In the genomic region with DNA sequence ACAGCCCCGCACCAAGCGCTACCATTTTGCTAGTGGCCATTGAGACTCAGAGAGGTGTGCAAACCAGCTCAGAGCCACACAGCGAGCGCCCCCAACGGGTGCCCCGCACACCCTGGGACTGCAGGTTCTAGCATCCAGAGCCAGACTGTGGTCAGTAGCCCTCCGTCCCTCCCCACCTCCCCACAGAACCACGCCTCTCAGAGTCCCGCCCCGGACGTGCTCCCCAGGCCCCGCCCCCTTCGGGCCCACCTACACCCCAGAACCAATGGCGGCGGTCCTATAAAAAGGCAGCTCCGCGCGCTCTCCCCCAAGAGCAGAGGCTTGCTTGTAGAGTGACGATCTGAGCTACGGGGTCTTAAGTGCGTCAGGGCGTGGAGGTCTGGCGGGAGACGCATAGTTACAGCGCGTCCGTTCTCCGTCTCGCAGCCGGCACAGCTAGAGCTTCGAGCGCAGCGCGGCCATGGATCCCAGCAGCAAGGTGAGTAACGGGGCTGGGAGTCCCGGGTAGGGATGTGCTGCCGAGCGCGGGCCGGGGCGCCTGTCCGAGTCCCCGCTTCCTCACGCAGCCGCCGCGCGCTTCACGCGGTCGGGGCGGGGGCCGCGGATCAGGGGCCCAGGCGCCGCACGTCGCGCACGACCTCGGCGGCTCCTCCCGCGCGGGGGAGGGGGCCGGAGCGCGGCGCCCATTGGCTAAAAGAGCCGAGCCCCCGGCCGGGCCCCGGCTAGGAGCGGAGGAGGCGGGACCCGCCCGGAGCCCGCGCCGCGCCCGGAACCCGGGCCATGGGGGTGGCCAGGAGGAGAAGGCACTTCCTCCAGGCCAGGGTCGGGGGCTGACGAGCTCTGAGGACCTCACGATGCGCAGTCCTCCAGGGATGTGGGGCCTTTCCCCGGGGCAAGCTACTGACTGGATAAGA, we compare ENCODE assay signal across 8 mouse cellular contexts. TPM values are rescaled to one million over a fixed set of nuclear protein-coding genes. Genes with fewer than 3 reads are reported as not detected.
DNase-seq lines count a peak whose midpoint lies in the region; ATAC-seq and TF ChIP-seq lines count a peak whose summit lies in the region.

Gene Slc2a1, plus strand, starts transcription at position 217 of the 914 bp plus-strand sequence.

- no peaks in the 10 kb centered on the region for H3K9me3 ChIP-seq in G1E (replicated peaks)
- no peaks in the 10 kb centered on the region for H3K9me3 ChIP-seq in hindbrain, embryonic 10.5 days
- H3K9me3 ChIP-seq in lung, postnatal 0 days (ENCODE audit: low read length): no peaks in the 10 kb centered on the region

- no peaks in the 10 kb centered on the region for H3K27me3 ChIP-seq in G1E (ENCODE audit: insufficient read depth, low read length)
- H3K27me3 ChIP-seq in hindbrain, embryonic 10.5 days (ENCODE audit: insufficient read depth, poor library complexity, severe bottlenecking): 0 out of 2 replicates have a peak, but pooled peaks cover 5% of the 10 kb centered on the region
- no peaks in the 10 kb centered on the region for H3K27me3 ChIP-seq in lung, postnatal 0 days (replicated peaks; ENCODE audit: insufficient read depth, low read length)

- TF ChIP-seq EP300 in lung, postnatal 0 days (IDR thresholded peaks at IDR 0.05): no peak

- H3K36me3 ChIP-seq in G1E (replicated peaks): peaks cover 38% of the 10 kb centered on the region
- peaks cover 29% of the 10 kb centered on the region for H3K36me3 ChIP-seq in hindbrain, embryonic 10.5 days
- no peaks in the 10 kb centered on the region for H3K36me3 ChIP-seq in lung, postnatal 0 days (ENCODE audit: insufficient read depth, low read length)

- WGBS in hindbrain, embryonic 10.5 days: under 1% methylated on average over 88 of the region's 88 CpGs
- WGBS in lung, postnatal 0 days: 3% methylated on average over 58 of the region's 88 CpGs

- TF ChIP-seq CTCF in G1E (IDR thresholded peaks at IDR 0.05; ENCODE audit: low read depth, low read length): no peak
- peak; percentile 54 for TF ChIP-seq CTCF in lung, postnatal 0 days (IDR thresholded peaks at IDR 0.05)

- H3K4me3 ChIP-seq in G1E (ENCODE audit: low read depth, low read length): peak within 1 kb of the TSS; percentile 88
- peak within 1 kb of the TSS; percentile 91 for H3K4me3 ChIP-seq in hindbrain, embryonic 10.5 days
- peak within 1 kb of the TSS; percentile 87 for H3K4me3 ChIP-seq in lung, postnatal 0 days (ENCODE audit: low read depth, low read length)

- DNase-seq in G1E (ENCODE audit: low spot score): peak; percentile 97
- DNase-seq in cerebellum, adult 11-12 months: peak; percentile 94
- peak; percentile 99 for DNase-seq in hindbrain, embryonic 10.5 days (ENCODE audit: low spot score)
- peak; percentile 94 for DNase-seq in layer of hippocampus, adult 9-11 months
- peak; percentile 96 for DNase-seq in lung, postnatal 0 days (ENCODE audit: low spot score)
- peak; percentile 88 for DNase-seq in ovary, postnatal 14 days (ENCODE audit: low spot score)
- peak; percentile 94 for DNase-seq in thymus, postnatal 14 days

- peak; percentile 93 for ATAC-seq in G1E (ENCODE audit: extremely low read depth, insufficient number of reproducible peaks, low FRiP score, poor library complexity, severe bottlenecking)
- ATAC-seq in frontal cortex, adult (ENCODE audit: low TSS enrichment): peak; percentile 74
- peak; percentile 90 for ATAC-seq in lung, postnatal 0 days

- peak within 1 kb of the TSS; percentile 84 for H3K9ac ChIP-seq in lung, postnatal 0 days (replicated peaks; ENCODE audit: low read depth)

- H3K4me2 ChIP-seq in lung, postnatal 0 days (replicated peaks; ENCODE audit: low read depth, low read length): peak within 1 kb of the TSS; percentile 79

- H3K27ac ChIP-seq in hindbrain, embryonic 10.5 days: peak within 1 kb of the TSS; percentile 99
- H3K27ac ChIP-seq in lung, postnatal 0 days (ENCODE audit: low read length): peak within 1 kb of the TSS; percentile 93

- peaks cover 82% of the 10 kb centered on the region for H3K4me1 ChIP-seq in G1E (ENCODE audit: insufficient read depth, low read depth, low read length)
- H3K4me1 ChIP-seq in hindbrain, embryonic 10.5 days (replicated peaks): peaks cover 82% of the 10 kb centered on the region
- peaks cover 19% of the 10 kb centered on the region for H3K4me1 ChIP-seq in lung, postnatal 0 days (ENCODE audit: insufficient read depth, low read depth, low read length)

RNA-seq across cellular contexts. Expression of gene Slc2a1, which starts in this region (rescaled TPM):
- total RNA-seq in G1E (2014; fragmentation: Nextera tagmentation): 142 and 165 TPM in 2 replicates
- 173 and 176 TPM in 2 replicates for total RNA-seq in G1E (2017)
- polyA plus RNA-seq in G1E (2012): 68.8 and 85.2 TPM in 2 replicates
- 153 and 228 TPM in 2 replicates for polyA plus RNA-seq in hindbrain, embryonic 10.5 days (2016; fragmentation: Nextera tagmentation; extraction: Ambion mirVana)
- 16.7 and 20.4 TPM in 2 replicates for polyA plus RNA-seq in lung, postnatal 0 days (2015; fragmentation: Nextera tagmentation; extraction: Ambion mirVana)

Comparison
In these comparisons a context has a peak if more than half of its experiments do, and no peak if none do; other contexts are left out.
1. Peak in every context shown above with its lines: DNase-seq, ATAC-seq, H3K4me3 ChIP-seq and H3K27ac ChIP-seq.